Mouse (Mus musculus) kidney, adult 2 months (tissue): ENCODE data around the gene Gm40193.

Source experiments
- CTCF ChIP-seq: fragments of 200-500 bp; conservative IDR thresholded peaks from 2 replicates; pipeline ENCODE4 v1.5.1; 2011; ENCODE audit warnings: low read depth, mild to moderate bottlenecking, control low read depth, low read length, moderate library complexity, mixed read lengths; ENCODE audit not compliant: insufficient read depth, insufficient read length
- POLR2A ChIP-seq: fragments of 200-500 bp; IDR thresholded peaks from one replicate; pipeline ENCODE4 v1.6.1; 2011; ENCODE audit warnings: low read depth, low read length, control low read depth

DNA sequence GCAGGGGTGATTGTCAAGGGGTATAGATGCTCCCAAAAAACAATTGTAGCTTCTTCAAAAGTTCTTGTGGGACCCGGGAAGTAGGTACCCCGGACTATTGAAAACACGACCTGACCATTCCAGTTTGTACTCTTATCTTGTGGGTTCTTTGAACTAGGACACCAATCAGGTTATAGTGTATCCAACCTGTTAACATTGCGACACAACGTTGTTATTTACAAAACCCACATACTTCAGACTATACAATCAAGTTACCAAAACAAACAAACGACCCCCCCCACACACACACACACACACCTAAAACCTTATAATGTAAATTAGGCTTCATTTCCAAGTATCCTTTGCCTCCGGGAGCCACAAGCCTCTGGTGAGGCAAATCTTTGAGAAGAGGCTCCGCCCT lies 8.0 kb downstream of the Gm40193 start:
- TF ChIP-seq POLR2A (no peak), CTCF (no peak)
